Mouse (Mus musculus): Measurements from ENCODE around the gene Myh3. TPM values are rescaled to one million over a fixed set of nuclear protein-coding genes. Genes with fewer than 3 reads are reported as not detected.

The Myh3 gene
- polyA plus RNA-seq, 1 experiment from 2014 or later: 150 TPM

DNA sequence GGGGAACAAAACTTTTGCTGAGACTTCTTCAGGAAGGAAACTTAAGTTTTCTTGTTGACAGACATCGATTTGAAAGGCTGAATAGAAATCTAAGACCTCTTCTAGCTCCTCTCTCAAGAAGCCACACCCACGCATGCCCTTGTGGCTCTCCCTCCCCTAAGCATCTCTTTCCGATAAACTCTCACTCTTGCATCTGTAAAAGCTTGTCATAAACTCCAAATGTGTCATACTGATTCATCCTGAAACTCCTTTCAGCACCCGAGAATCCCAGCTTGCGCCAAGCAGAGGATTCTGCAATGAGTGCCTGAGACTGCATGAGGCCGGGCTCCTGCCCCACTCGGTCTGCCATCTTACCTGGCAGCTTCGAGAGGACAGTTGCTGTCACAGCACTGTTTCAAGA lies 29.6 kb upstream of the Myh3 start:
- H3K9ac ChIP-seq: no peak overlapping the region
- peaks cover 11% of the 10 kb centered on the region; the same call in 1 of the 2 replicates for H3K36me3 ChIP-seq
- WGBS: 87% methylated on average over 8 of the region's 8 CpGs
- no peak overlapping the region for H3K27ac ChIP-seq (replicated peaks)
- H3K4me2 ChIP-seq (replicated peaks): no peak overlapping the region
- H3K4me1 ChIP-seq: peaks cover 9% of the 10 kb centered on the region
- no peaks in the 10 kb centered on the region for H3K27me3 ChIP-seq
- no peaks in the 10 kb centered on the region for H3K9me3 ChIP-seq (replicated peaks)
- ATAC-seq (ENCODE audit: insufficient number of reproducible peaks, low FRiP score, low TSS enrichment, low read depth): no peak
- no peak overlapping the region for H3K4me3 ChIP-seq (replicated peaks)

DNA sequence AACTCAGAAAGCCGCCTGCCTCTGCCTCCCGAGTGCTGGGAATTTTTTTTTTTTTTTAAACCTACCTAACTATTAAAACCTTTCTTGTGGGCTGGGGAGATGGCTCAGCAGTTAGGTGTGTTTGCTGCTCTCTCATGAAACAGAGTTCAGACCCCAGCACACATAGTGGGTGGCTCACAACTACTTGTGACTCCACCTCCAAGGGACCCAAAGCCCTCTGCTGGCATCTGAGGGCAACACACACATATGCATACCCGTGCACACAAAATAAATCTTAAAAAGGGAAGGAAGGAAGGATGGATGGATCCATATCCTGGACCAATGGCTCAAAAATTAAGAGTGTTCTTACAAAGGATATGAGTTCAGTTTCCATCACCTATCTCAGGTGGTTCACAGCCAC lies 28.8 kb upstream of the Myh3 start:
- no peaks in the 10 kb centered on the region for H3K9me3 ChIP-seq (replicated peaks)
- H3K4me2 ChIP-seq (replicated peaks): no peak overlapping the region
- peaks cover 16% of the 10 kb centered on the region for H3K4me1 ChIP-seq
- H3K27me3 ChIP-seq: no peaks in the 10 kb centered on the region
- no peak for ATAC-seq (ENCODE audit: insufficient number of reproducible peaks, low FRiP score, low TSS enrichment, low read depth)
- H3K9ac ChIP-seq: no peak overlapping the region
- no peak overlapping the region for H3K27ac ChIP-seq (replicated peaks)
- no peak overlapping the region for H3K4me3 ChIP-seq (replicated peaks)
- 85% methylated on average over 3 of the region's 3 CpGs for WGBS
- H3K36me3 ChIP-seq: peaks cover 11% of the 10 kb centered on the region; the same call in 1 of the 2 replicates

DNA sequence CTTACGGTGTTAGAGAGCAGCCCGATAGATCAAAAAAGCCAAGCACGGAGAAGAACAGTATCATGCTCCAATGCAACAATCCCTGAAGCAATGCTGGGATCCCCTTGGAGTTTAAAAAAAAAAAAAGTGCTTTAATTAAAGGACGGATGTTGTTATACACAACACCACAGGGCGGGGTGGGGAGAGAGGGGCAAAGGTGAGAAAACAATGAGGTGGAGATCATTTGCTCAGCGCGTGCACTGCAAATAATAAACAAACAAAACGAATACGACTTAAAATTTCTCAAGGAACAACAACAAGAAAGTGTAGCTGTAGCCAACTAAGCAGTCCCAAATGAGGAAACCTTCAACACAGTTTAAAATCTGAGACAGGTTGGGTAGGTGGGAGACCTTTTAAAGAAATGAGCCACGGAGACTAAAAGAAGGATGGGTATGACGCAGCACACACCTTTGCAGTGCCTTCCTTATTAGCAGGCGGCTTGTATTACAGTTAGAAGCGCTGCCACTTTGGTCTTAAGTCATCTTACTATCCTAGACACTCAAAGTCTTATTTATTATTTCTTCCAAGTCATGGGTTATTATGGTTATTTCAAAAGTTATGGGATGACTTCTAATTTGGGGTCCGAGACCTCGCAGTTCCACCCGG lies 26.3 kb upstream of the Myh3 start:
- Histone ChIP-seq H3K4me1 (peaks cover 16% of the 10 kb centered on the region), H3K36me3 (peaks cover 16% of the 10 kb centered on the region), H3K27me3 (no peaks in the 10 kb centered on the region), H3K9ac (peak overlapping the region; percentile 87), H3K4me3 (replicated peaks) (peak overlapping the region; percentile 98), H3K9me3 (replicated peaks) (no peaks in the 10 kb centered on the region), H3K27ac (replicated peaks) (peak overlapping the region; percentile 88), H3K4me2 (replicated peaks) (peak overlapping the region; percentile 67)
- 6% methylated on average over 16 of the region's 16 CpGs for WGBS
- ATAC-seq (ENCODE audit: insufficient number of reproducible peaks, low FRiP score, low TSS enrichment, low read depth): no peak; the same call in 1 of the 2 replicates

DNA sequence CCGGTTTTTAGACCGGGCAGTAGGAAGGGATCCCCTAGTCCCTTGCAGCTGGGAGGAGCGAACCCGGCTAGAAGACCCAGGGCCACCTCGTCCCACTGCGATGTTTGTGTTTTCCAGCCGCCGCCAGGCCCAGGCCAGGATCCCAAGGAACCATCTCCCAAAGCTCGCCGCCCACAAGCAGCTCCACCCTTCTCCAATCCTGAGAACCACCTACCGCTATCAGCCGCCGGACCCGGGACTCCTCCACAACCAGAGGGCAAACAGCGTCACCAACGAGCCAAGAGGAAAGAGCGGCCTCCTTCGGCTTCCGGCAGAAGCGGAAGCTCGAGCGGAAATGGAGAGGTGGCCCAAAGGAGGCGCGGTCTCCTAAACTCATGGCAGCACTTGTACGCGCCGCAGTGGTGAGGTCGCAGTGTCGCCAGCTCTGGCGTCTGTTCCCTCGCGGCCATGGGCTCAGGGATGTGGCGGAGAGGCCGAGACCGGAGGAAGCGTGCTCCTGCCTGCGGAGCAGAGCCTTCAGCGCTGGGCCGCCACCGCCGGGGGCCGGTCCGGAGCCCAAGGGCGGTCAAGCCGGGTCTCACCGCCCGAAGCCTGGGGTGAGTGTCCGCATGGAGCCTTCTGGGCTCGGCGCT lies 25.7 kb upstream of the Myh3 start, which contains the start of the genes Adprm and Sco1:
TSS of gene Adprm (minus strand) at position 274 of the 632 bp plus-strand sequence.
TSS of gene Sco1 (plus strand) at position 350 of the 632 bp plus-strand sequence.
- H3K9me3 ChIP-seq (replicated peaks): no peaks in the 10 kb centered on the region
- H3K4me1 ChIP-seq: peaks cover 16% of the 10 kb centered on the region
- ATAC-seq (ENCODE audit: insufficient number of reproducible peaks, low FRiP score, low TSS enrichment, low read depth): peak; percentile 90
- peak within 1 kb of the TSS; percentile 87 for H3K9ac ChIP-seq
- peaks cover 22% of the 10 kb centered on the region for H3K36me3 ChIP-seq
- H3K27me3 ChIP-seq: no peaks in the 10 kb centered on the region
- H3K27ac ChIP-seq (replicated peaks): peak within 1 kb of the TSS; percentile 88
- peak within 1 kb of the TSS; percentile 98 for H3K4me3 ChIP-seq (replicated peaks)
- WGBS: under 1% methylated on average over 49 of the region's 50 CpGs
- H3K4me2 ChIP-seq (replicated peaks): peak within 1 kb of the TSS; percentile 67

DNA sequence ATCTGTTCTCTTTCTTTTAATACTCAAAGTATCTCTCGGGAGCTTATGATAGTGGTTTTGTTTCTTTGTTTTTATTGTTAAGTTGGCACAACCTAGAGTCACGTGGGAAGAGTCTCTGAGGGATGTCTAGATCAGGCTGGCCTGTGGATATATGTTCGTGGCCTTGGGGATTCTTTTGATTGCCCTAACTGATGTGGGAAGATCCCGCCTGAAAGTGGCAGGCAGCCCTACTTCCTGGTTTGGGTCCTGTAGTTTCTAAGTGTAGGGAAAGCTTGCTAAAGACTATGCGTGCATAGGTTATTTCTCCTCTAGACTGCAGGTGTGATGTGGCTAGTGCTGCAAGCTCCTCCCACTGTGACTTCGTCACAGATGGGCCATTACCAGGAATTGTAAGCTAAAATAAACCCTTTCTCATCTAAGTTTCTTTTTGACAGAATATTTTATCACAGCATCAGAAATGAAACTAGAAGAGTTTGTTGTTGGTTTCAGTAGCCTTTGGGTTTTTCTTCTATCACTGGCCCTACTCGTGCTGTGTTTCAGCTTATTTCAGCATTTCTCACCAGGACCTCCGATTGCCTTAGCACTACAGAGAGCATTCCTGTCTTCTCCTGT lies 23.2 kb upstream of the Myh3 start:
- WGBS: 86% methylated on average over 8 of the region's 8 CpGs
- Histone ChIP-seq H3K27me3 (no peaks in the 10 kb centered on the region), H3K9me3 (replicated peaks) (no peaks in the 10 kb centered on the region), H3K36me3 (peaks cover 42% of the 10 kb centered on the region), H3K27ac (replicated peaks) (no peak overlapping the region), H3K4me2 (replicated peaks) (no peak overlapping the region), H3K4me1 (peaks cover 16% of the 10 kb centered on the region), H3K9ac (no peak overlapping the region), H3K4me3 (replicated peaks) (no peak overlapping the region)
- ATAC-seq (ENCODE audit: insufficient number of reproducible peaks, low FRiP score, low TSS enrichment, low read depth): no peak

DNA sequence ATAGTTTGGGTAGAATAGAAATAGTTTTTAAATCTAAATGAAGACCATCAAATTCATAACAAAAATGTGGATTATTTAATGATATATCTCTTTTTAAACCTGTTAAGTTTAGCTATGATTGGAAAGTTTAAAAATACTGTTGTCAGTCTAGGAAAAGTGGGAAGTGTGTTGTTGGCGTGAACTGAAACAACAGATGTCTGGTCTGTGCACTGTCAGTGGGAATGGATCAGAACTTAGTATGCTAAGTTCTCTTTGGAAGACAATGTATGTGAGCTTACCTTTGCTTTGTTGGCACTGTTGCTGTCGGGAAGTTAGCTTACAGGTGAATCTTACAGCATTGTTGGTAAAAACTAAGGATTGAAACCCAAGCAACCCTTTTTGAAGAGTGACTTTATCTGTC lies 16.8 kb upstream of the Myh3 start:
- peaks cover 92% of the 10 kb centered on the region for H3K36me3 ChIP-seq
- no peaks in the 10 kb centered on the region for H3K4me1 ChIP-seq
- no peak overlapping the region for H3K9ac ChIP-seq
- no peaks in the 10 kb centered on the region for H3K27me3 ChIP-seq
- no peak overlapping the region for H3K4me3 ChIP-seq (replicated peaks)
- no peak overlapping the region for H3K27ac ChIP-seq (replicated peaks)
- no peaks in the 10 kb centered on the region for H3K9me3 ChIP-seq (replicated peaks)
- no peak for ATAC-seq (ENCODE audit: insufficient number of reproducible peaks, low FRiP score, low TSS enrichment, low read depth)
- no peak overlapping the region for H3K4me2 ChIP-seq (replicated peaks)
- 84% methylated on average over 2 of the region's 2 CpGs for WGBS

DNA sequence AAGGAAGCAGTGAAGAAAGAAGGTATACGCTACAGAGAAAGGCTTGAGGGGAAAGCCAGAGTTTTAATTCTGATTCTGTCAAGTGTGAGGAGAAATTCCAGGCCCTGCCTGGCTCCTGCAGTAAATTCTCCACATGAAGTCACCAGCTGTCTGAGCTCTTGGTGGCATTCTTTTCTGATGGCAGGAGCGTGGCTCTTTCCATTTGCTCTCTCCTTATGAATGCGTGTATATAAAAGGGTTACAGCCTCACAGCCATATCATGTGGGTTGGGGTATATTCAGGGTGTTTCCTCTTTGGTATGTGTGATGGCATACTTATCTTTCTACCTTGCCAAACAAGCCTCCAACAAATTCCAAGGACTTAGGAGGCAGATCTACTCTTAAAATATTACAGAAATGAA lies 15.4 kb upstream of the Myh3 start:
- no peak overlapping the region for H3K4me3 ChIP-seq (replicated peaks)
- peaks cover 78% of the 10 kb centered on the region for H3K36me3 ChIP-seq
- H3K27ac ChIP-seq (replicated peaks): no peak overlapping the region
- no peaks in the 10 kb centered on the region for H3K4me1 ChIP-seq
- no peak for ATAC-seq (ENCODE audit: insufficient number of reproducible peaks, low FRiP score, low TSS enrichment, low read depth)
- H3K9ac ChIP-seq: no peak overlapping the region
- no peaks in the 10 kb centered on the region for H3K27me3 ChIP-seq
- no peaks in the 10 kb centered on the region for H3K9me3 ChIP-seq (replicated peaks)
- 88% methylated on average over 3 of the region's 3 CpGs for WGBS
- H3K4me2 ChIP-seq (replicated peaks): no peak overlapping the region

DNA sequence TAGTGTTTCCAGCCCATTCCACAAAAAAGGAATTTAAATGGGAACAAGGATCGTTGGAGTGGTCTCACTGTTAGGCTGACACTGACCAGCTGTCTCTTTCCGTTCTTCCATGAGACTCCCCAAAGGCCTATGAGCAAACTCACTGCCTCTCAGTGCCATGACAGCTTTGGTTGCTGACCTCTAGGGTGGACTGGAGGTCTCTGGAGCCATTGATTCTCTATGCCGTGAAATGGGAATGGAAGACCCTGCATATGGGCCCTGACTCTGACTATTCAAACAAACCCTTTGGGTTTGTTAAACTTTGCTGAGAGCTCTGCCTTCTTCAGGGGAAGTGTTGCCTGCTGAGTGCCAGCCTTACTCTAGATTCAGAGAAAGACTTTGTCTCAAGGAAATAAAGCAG lies 10.4 kb upstream of the Myh3 start:
- 81% methylated on average over 3 of the region's 3 CpGs for WGBS
- H3K9me3 ChIP-seq (replicated peaks): no peaks in the 10 kb centered on the region
- no peak for ATAC-seq (ENCODE audit: insufficient number of reproducible peaks, low FRiP score, low TSS enrichment, low read depth)
- no peak overlapping the region for H3K27ac ChIP-seq (replicated peaks)
- H3K4me1 ChIP-seq: no peaks in the 10 kb centered on the region
- H3K9ac ChIP-seq: no peak overlapping the region
- no peak overlapping the region for H3K4me2 ChIP-seq (replicated peaks)
- H3K4me3 ChIP-seq (replicated peaks): no peak overlapping the region
- no peaks in the 10 kb centered on the region for H3K27me3 ChIP-seq
- peaks cover 35% of the 10 kb centered on the region for H3K36me3 ChIP-seq

DNA sequence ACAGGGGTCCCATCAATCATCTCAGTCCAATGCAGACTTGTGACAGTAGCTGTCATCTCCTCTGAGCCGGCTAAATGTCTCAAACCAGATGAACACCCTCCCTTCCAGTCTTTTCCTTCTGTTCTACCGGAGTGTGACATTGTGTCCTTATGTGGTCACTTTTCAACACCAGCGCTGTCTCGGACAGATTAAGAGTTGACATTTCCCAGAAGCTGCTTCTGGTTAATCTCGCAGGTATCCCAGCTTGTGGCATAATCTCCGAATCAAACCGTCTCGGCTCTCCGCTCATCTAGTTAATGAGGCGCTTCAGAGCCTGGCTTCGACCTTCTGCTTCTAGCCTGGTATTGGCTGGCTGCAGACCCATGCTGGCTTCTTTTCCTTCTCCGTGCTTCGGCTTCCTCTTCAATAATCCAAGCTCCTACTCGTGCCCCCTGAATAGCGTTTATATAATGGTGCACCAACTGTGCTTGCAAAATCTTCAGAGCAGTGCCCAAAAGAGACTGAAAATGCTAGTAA lies 5.4 kb upstream of the Myh3 start:
- no peaks in the 10 kb centered on the region for H3K36me3 ChIP-seq
- H3K4me2 ChIP-seq (replicated peaks): no peak overlapping the region
- 77% methylated on average over 15 of the region's 15 CpGs for WGBS
- H3K4me3 ChIP-seq (replicated peaks): no peak overlapping the region
- no peaks in the 10 kb centered on the region for H3K4me1 ChIP-seq
- H3K27me3 ChIP-seq: no peaks in the 10 kb centered on the region
- no peak overlapping the region for H3K27ac ChIP-seq (replicated peaks)
- no peak for ATAC-seq (ENCODE audit: insufficient number of reproducible peaks, low FRiP score, low TSS enrichment, low read depth)
- H3K9me3 ChIP-seq (replicated peaks): no peaks in the 10 kb centered on the region
- H3K9ac ChIP-seq: no peak overlapping the region

DNA sequence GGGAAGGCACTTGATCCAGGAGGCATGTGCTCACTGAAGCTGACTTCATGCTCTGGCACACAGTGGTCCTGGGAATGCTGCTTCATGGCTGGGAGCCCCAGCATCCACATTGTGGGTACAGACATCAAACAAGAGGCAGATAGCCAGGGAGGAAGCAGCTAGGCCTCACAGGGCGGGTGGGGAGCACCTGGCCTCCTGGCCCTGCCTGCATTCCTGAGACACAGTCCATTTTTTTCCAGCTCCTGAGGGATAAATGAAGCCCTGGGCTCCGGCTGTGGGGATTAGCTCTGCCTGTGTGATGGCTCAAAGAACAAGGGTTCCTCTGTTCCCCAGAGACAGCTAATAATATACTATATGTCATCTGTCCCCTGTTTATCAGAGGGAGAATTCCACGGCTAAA lies 3.1 kb upstream of the Myh3 start:
- Histone ChIP-seq H3K4me3 (replicated peaks) (no peak overlapping the region), H3K27me3 (no peaks in the 10 kb centered on the region), H3K27ac (replicated peaks) (no peak overlapping the region), H3K36me3 (no peaks in the 10 kb centered on the region), H3K4me2 (replicated peaks) (no peak overlapping the region), H3K4me1 (no peaks in the 10 kb centered on the region), H3K9me3 (replicated peaks) (no peaks in the 10 kb centered on the region), H3K9ac (no peak overlapping the region)
- ATAC-seq (ENCODE audit: insufficient number of reproducible peaks, low FRiP score, low TSS enrichment, low read depth): peak; percentile 53; the same call in 1 of the 2 replicates
- WGBS: 19% methylated on average over 3 of the region's 3 CpGs

DNA sequence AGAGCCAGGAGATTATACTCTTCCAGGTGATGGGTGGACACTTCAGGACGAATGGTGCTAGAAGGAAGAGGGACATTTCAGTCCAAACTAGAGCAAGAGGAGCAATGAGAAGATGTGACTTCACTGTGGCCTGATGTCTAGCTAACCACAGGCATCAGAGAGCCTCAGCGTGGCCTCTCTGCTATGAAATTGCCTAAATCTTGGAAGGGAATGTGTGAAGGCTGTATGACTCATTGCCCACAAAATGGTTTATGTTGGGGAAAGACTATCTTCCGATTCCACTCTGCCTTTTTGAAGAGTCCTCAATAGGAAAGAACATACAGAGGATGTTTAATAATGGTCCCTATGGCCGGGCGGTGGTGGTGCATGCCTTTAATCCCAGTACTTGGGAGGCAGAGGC lies 1.3 kb upstream of the Myh3 start:
- Histone ChIP-seq H3K4me3 (replicated peaks) (no peak overlapping the region), H3K36me3 (no peaks in the 10 kb centered on the region), H3K4me2 (replicated peaks) (no peak overlapping the region), H3K9me3 (replicated peaks) (no peaks in the 10 kb centered on the region), H3K4me1 (no peaks in the 10 kb centered on the region; the same call in 1 of the 2 replicates), H3K27me3 (no peaks in the 10 kb centered on the region), H3K27ac (replicated peaks) (no peak overlapping the region), H3K9ac (no peak overlapping the region)
- 81% methylated on average over 5 of the region's 5 CpGs for WGBS
- ATAC-seq (ENCODE audit: insufficient number of reproducible peaks, low FRiP score, low TSS enrichment, low read depth): no peak
